Mouse (Mus musculus) adrenal gland (tissue): Measurements from ENCODE around the gene Kctd8.

Source experiments
- intact Hi-C: fragments of 180-260 bp; cut with DNase I; formaldehyde crosslinking; loops from one replicate; pipeline ENCODE4 v1.15.1; 2025
- microRNA-seq, 2 experiments: library from miRNA; unstranded; fragments of <30 nt; microRNA quantifications; one replicate each; pipeline ENCODE4; 2019

Gene Kctd8

DNA sequence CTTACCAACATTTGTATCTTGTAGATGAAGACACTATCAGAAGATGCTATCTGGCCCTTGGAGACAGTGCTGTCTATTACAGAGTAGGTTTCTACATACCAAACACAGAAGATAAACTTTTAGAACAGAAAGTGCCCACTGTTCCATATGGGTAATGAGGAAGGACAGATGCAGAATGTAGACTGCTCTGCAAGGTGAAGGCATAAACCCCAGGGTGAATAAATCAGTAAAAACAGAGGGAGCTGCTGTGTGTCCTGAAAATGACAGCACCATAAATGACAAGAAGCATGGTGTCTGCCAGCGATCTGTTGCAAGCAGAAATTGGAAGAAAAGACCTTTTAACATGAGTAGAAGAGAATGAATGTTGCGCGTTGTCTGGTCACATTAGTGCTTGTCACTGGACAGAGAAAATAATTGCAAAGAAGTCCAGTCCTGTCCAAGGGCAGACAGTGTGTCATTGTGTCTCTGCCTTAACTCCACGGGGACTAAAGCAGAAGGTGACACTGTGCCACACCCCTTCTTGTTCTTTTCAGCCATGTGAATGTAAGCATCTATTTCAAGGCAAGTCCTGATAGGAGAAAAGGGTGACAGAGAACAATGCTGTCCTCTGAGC is 181.5 kb downstream of the Kctd8 start:
- intact Hi-C loops, result no loop called here

DNA sequence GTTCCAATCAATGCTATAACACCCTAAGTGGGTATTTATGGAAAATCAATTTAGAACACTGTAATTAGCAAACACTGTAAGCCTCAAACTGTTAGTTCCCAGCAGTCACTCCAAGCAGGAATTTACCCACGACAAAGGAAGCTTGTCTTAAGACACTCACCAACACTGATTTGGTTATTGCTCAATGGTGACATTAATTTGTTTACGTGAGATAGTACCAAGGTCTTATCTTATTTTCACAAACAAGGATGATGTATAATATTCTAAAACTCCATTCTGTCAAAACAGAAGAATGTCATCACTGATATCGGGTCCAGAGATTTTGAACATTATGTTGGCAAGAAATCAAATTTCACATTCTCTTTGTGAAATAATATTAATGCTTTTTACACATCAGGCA is 185.0 kb downstream of the Kctd8 start:
- intact Hi-C loops, result no loop called here

DNA sequence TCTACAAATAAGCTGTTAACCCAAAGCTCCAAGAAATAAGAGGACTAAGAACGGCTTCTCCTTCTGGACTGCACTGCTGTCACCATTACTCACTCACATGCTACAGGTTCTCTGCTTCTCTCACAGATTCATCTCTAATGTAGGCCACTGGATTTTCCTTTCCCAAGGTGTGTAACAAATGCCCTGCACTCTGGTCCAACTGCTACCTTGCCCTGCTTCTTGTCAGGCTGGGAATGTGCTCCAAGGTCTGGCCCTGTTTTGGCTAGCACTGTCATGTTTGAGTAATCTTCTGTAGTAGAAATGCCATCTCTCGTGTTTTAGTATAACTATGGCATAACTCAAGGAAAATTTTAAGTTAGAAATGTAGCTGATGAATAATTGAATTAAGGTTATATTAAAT is 195.7 kb downstream of the Kctd8 start:
- intact Hi-C loops, result no loop called here

DNA sequence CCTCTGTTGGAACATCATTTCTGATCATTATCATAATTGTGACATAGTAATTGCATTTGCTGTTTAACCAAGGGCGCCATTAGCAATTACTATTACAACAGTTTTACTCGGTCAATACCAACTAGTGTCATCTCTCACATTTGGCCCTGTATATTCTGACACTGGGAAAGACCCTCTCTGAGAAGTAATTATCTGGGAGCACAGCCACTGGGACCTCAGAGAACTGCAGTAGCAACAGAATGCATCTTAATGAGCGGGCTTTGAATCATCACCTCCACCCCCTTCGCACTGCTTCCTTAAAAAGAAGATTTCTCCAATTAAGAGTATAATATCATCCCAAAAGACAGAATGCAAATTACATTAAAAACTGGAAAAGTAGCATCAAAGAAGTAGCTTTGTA is 200.4 kb downstream of the Kctd8 start:
- intact Hi-C loops, result no loop called here

DNA sequence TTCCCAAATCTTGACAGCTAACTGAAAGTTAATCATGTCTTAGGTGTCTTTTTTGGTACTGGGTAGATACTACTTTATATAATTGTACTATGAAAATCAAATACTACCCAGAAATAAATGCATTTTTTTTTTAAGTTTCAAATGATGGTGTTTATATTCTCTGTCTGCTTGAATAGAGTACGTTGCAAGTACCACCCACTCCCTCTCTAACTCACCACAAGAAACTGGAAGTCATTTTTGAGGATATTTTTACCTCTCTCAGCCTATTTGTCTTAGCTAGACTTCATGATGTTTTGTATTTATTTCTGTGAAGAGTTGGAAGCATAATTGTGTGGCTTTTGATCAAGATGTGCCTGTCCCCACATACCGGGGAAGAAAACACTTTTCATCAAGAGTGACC is 232.8 kb downstream of the Kctd8 start:
- intact Hi-C loops, result no loop called here

DNA sequence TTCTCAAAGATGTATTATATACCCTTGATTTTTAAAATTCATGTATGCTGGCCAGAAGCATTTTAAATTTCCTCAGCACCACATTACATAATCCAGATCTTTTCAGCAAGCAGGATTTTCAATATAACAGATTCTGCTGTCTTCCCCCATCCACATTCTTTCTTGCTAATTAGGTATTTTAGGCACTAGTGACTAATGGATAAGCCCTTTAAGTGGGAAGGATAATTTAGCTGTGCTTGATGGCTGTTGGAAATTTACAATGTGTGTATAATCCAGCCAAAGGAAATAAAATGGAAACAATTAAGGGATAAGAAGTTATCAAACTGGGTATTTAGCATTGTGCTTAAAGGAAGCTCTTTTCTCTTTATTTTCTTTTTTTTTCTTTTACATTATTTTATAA is 252.6 kb downstream of the Kctd8 start:
- intact Hi-C loops, result no loop called here

Small RNA genes lying within 50 kb of the gene (microRNA-seq; reads per million reads assigned to microRNA genes)
- 0 reads per million in 2 experiments for gene Gm24368
